Mouse (Mus musculus): ENCODE data around the gene Dupd1.
A peak's percentile ranks its signal among the peaks of the same experiment; 100 is the strongest.

Gene Dupd1

GRCm38 (mm10) chr14:21722021-21722698, 7.8 kb upstream of the Dupd1 start:
- DNase-seq, result no peak

GRCm38 (mm10) chr14:21720430-21721205, 6.2 kb upstream of the Dupd1 start:
- no peak for DNase-seq

GRCm38 (mm10) chr14:21719646-21720383, 5.4 kb upstream of the Dupd1 start:
- DNase-seq, result no peak

- DNase-seq, result no peak
These were observed 3.1 kb downstream of the Dupd1 start for GRCm38 (mm10) chr14:21711231-21711630.

GRCm38 (mm10) chr14:21709545-21709944, 4.8 kb downstream of the Dupd1 start:
- DNase-seq, result peak in 1 of 2 experiments; percentile 8

- DNase-seq, result peak; percentile 74 to 84
These were observed 7.4 kb downstream of the Dupd1 start for GRCm38 (mm10) chr14:21706759-21707571.

GRCm38 (mm10) chr14:21705462-21705861, 8.9 kb downstream of the Dupd1 start:
- no peak for DNase-seq

- peak; percentile 33 to 59 for DNase-seq
These were observed 11.1 kb downstream of the Dupd1 start for GRCm38 (mm10) chr14:21703255-21703654.

- DNase-seq, result no peak
These were observed 11.7 kb downstream of the Dupd1 start for GRCm38 (mm10) chr14:21702691-21703090.

- no peak for DNase-seq
These were observed 18.1 kb downstream of the Dupd1 start for GRCm38 (mm10) chr14:21696186-21696830.

GRCm38 (mm10) chr14:21695020-21695419, 19.4 kb downstream of the Dupd1 start:
- no peak for DNase-seq

GRCm38 (mm10) chr14:21691070-21691469, 23.3 kb downstream of the Dupd1 start:
- DNase-seq, result peak; percentile 36 to 63

- DNase-seq, result no peak
These were observed 27.7 kb downstream of the Dupd1 start for GRCm38 (mm10) chr14:21686376-21687279.

- no peak for DNase-seq
These were observed 28.8 kb downstream of the Dupd1 start for GRCm38 (mm10) chr14:21685411-21686146.

GRCm38 (mm10) chr14:21683834-21684233, 30.5 kb downstream of the Dupd1 start:
- no peak for DNase-seq

- peak; percentile 67 to 74 for DNase-seq
These were observed 31.7 kb downstream of the Dupd1 start for GRCm38 (mm10) chr14:21682681-21683129.

GRCm38 (mm10) chr14:21679631-21680201, 34.7 kb downstream of the Dupd1 start:
- DNase-seq, result peak in 1 of 2 experiments; percentile 45

GRCm38 (mm10) chr14:21678509-21679285, 35.7 kb downstream of the Dupd1 start:
- peak; percentile 60 to 71 for DNase-seq

- no peak for DNase-seq
These were observed 38.2 kb downstream of the Dupd1 start for GRCm38 (mm10) chr14:21676223-21676622.

All from lung, postnatal 4 days (tissue).